Mouse (Mus musculus): ENCODE results near the gene Prima1. TPM values are rescaled to one million over a fixed set of nuclear protein-coding genes. Genes with fewer than 3 reads are reported as not detected.
A peak's percentile ranks its signal among the peaks of the same experiment; 100 is the strongest.

Gene Prima1
- polyA plus RNA-seq, 1 experiment = 0.18 TPM

- H3K27me3 ChIP-seq (ENCODE audit: control insufficient read depth, insufficient read depth, low read length) = no peaks in the 10 kb centered on the region
- no peak overlapping the region for H3K4me3 ChIP-seq (ENCODE audit: low read depth, low read length)
- no peak overlapping the region for H3K27ac ChIP-seq (ENCODE audit: insufficient read depth, low read depth, low read length)
- 73% methylated on average over 6 of the region's 6 CpGs for WGBS
- no peaks in the 10 kb centered on the region for H3K36me3 ChIP-seq (ENCODE audit: control insufficient read depth, insufficient read depth, low read length)
- H3K4me1 ChIP-seq (ENCODE audit: control insufficient read depth, insufficient read depth, insufficient read length, low read length) = no peaks in the 10 kb centered on the region
- TF ChIP-seq POLR2A (IDR thresholded peaks at IDR 0.05; ENCODE audit: low read depth, low read length) = no peak
- no peak for TF ChIP-seq CTCF (IDR thresholded peaks at IDR 0.05; ENCODE audit: extremely low read depth, insufficient read length, insufficient replicate concordance, low read depth, low read length)
These were observed 8.4 kb upstream of the Prima1 start for GRCm38 (mm10) chr12:103250333-103250732.

DNA sequence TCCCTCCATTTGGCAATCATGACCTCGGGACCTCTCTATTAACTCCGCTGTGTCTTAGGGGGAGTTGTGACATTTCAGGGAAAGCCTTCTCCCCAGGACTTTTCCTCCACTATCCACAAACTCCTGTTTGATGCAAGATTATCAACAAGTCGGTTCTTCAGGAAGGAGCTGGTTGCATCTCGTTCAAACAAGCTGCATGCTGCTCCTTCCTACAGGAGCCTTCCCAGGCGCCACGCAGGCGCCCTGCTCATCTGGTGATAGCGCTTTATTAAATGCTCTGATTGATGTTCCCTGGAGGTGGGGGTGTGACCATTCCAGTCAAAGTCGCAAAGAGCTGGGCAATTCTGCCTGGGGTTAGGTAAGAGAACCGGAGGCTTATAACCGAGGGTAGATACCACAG, 1.1 kb upstream of the Prima1 start:
- no peak for TF ChIP-seq POLR2A (IDR thresholded peaks at IDR 0.05; ENCODE audit: low read depth, low read length)
- Histone ChIP-seq H3K27me3 (ENCODE audit: control insufficient read depth, insufficient read depth, low read length) (peaks cover 14% of the 10 kb centered on the region), H3K36me3 (ENCODE audit: control insufficient read depth, insufficient read depth, low read length) (no peaks in the 10 kb centered on the region), H3K4me3 (ENCODE audit: low read depth, low read length) (no peak overlapping the region), H3K4me1 (ENCODE audit: control insufficient read depth, insufficient read depth, insufficient read length, low read length) (no peaks in the 10 kb centered on the region), H3K27ac (ENCODE audit: insufficient read depth, low read depth, low read length) (no peak overlapping the region)
- WGBS = 9% methylated on average over 11 of the region's 11 CpGs

- Histone ChIP-seq H3K36me3 (ENCODE audit: control insufficient read depth, insufficient read depth, low read length) (no peaks in the 10 kb centered on the region), H3K27ac (ENCODE audit: insufficient read depth, low read depth, low read length) (no peak overlapping the region), H3K4me3 (ENCODE audit: low read depth, low read length) (peak overlapping the region; percentile 57), H3K27me3 (ENCODE audit: control insufficient read depth, insufficient read depth, low read length) (peaks cover 14% of the 10 kb centered on the region), H3K4me1 (ENCODE audit: control insufficient read depth, insufficient read depth, insufficient read length, low read length) (no peaks in the 10 kb centered on the region)
- no peak for TF ChIP-seq POLR2A (IDR thresholded peaks at IDR 0.05; ENCODE audit: low read depth, low read length)
- no peak for TF ChIP-seq CTCF (IDR thresholded peaks at IDR 0.05; ENCODE audit: extremely low read depth, insufficient read length, insufficient replicate concordance, low read depth, low read length)
- 1% methylated on average over 34 of the region's 34 CpGs for WGBS
These were observed 658 bp upstream of the Prima1 start for GRCm38 (mm10) chr12:103242591-103243025.

DNA sequence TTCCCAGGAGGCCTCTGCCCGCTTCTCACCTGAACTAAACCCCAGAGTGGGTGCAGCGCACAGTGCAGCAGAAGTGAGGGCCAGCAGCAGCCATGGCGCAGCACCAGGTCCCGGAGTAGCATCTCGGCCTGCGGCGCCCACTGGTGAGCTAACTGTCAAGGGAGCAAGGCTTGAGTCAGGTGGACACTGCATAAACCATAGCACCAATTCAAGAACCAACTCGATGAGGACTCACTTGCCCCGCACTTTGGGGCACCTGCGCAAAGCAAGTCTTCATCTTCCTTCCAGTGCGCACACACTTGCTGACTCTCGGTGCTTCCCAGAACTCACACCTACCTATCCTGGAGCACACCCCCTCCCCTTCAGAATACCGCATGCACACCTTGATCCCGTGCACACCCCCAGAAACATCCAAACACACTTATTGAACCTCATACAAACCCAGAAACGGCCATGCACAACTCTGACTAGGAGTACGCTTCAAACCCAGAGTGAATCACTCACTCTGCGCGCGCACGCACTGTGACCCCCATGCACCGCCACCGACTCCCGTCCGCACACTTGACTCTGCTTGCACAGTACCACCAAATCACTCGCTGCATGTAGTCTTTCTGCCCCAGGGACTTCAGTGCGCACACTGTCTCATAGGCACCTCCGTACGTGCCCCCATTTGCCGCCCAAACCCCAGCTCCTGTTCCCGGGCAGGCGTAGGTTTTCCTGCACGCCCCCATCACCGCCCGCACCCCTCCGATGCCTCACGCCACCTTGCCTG, 453 bp downstream of the Prima1 start:
- H3K36me3 ChIP-seq (ENCODE audit: control insufficient read depth, insufficient read depth, low read length) = no peaks in the 10 kb centered on the region
- TF ChIP-seq POLR2A (IDR thresholded peaks at IDR 0.05; ENCODE audit: low read depth, low read length) (no peak), CTCF (IDR thresholded peaks at IDR 0.05; ENCODE audit: extremely low read depth, insufficient read length, insufficient replicate concordance, low read depth, low read length) (no peak)
- peak overlapping the region; percentile 57 for H3K4me3 ChIP-seq (ENCODE audit: low read depth, low read length)
- H3K27me3 ChIP-seq (ENCODE audit: control insufficient read depth, insufficient read depth, low read length) = peaks cover 14% of the 10 kb centered on the region
- no peaks in the 10 kb centered on the region for H3K4me1 ChIP-seq (ENCODE audit: control insufficient read depth, insufficient read depth, insufficient read length, low read length)
- H3K27ac ChIP-seq (ENCODE audit: insufficient read depth, low read depth, low read length) = no peak overlapping the region
- 34% methylated on average over 36 of the region's 36 CpGs for WGBS

GRCm38 (mm10) chr12:103238924-103239460, 3.0 kb downstream of the Prima1 start:
- no peak for TF ChIP-seq POLR2A (IDR thresholded peaks at IDR 0.05; ENCODE audit: low read depth, low read length)
- TF ChIP-seq CTCF (IDR thresholded peaks at IDR 0.05; ENCODE audit: extremely low read depth, insufficient read length, insufficient replicate concordance, low read depth, low read length) = no peak
- 58% methylated on average over 7 of the region's 7 CpGs for WGBS
- Histone ChIP-seq H3K27me3 (ENCODE audit: control insufficient read depth, insufficient read depth, low read length) (peaks cover 14% of the 10 kb centered on the region), H3K27ac (ENCODE audit: insufficient read depth, low read depth, low read length) (no peak overlapping the region), H3K36me3 (ENCODE audit: control insufficient read depth, insufficient read depth, low read length) (no peaks in the 10 kb centered on the region), H3K4me1 (ENCODE audit: control insufficient read depth, insufficient read depth, insufficient read length, low read length) (no peaks in the 10 kb centered on the region), H3K4me3 (ENCODE audit: low read depth, low read length) (no peak overlapping the region)

GRCm38 (mm10) chr12:103235856-103236255, 6.1 kb downstream of the Prima1 start:
- Histone ChIP-seq H3K27me3 (ENCODE audit: control insufficient read depth, insufficient read depth, low read length) (no peaks in the 10 kb centered on the region), H3K4me1 (ENCODE audit: control insufficient read depth, insufficient read depth, insufficient read length, low read length) (no peaks in the 10 kb centered on the region), H3K4me3 (ENCODE audit: low read depth, low read length) (no peak overlapping the region), H3K27ac (ENCODE audit: insufficient read depth, low read depth, low read length) (no peak overlapping the region), H3K36me3 (ENCODE audit: control insufficient read depth, insufficient read depth, low read length) (no peaks in the 10 kb centered on the region)
- no peak for TF ChIP-seq CTCF (IDR thresholded peaks at IDR 0.05; ENCODE audit: extremely low read depth, insufficient read length, insufficient replicate concordance, low read depth, low read length)
- 64% methylated on average over 2 of the region's 2 CpGs for WGBS

DNA sequence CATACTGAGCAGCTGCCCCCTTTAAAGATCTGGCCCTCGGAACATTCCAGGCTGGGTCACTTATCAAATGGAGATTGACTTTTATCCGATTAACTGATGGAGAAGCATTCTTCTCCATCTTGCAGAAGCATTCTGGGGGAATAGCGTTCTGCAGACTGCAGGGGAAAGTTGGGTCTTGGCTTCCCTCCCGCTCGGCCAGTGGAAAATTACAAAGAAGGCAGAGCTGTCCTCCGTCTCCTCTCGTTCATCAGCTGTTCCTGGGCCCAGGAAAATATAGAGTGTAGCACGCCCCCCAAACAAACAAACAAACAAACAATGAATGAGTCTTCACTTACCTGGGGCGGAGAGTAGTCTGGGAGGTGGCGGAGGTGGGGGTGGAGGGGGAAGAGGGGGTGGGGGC, 6.7 kb downstream of the Prima1 start:
- no peaks in the 10 kb centered on the region for H3K4me1 ChIP-seq (ENCODE audit: control insufficient read depth, insufficient read depth, insufficient read length, low read length)
- no peak overlapping the region for H3K4me3 ChIP-seq (ENCODE audit: low read depth, low read length)
- H3K27ac ChIP-seq (ENCODE audit: insufficient read depth, low read depth, low read length) = no peak overlapping the region
- no peaks in the 10 kb centered on the region for H3K36me3 ChIP-seq (ENCODE audit: control insufficient read depth, insufficient read depth, low read length)
- H3K27me3 ChIP-seq (ENCODE audit: control insufficient read depth, insufficient read depth, low read length) = no peaks in the 10 kb centered on the region
- TF ChIP-seq CTCF (IDR thresholded peaks at IDR 0.05; ENCODE audit: extremely low read depth, insufficient read length, insufficient replicate concordance, low read depth, low read length) (no peak), POLR2A (IDR thresholded peaks at IDR 0.05; ENCODE audit: low read depth, low read length) (no peak)
- WGBS = 72% methylated on average over 10 of the region's 10 CpGs
